Mouse (Mus musculus): ENCODE measurements around the gene Mboat7.

DNA sequence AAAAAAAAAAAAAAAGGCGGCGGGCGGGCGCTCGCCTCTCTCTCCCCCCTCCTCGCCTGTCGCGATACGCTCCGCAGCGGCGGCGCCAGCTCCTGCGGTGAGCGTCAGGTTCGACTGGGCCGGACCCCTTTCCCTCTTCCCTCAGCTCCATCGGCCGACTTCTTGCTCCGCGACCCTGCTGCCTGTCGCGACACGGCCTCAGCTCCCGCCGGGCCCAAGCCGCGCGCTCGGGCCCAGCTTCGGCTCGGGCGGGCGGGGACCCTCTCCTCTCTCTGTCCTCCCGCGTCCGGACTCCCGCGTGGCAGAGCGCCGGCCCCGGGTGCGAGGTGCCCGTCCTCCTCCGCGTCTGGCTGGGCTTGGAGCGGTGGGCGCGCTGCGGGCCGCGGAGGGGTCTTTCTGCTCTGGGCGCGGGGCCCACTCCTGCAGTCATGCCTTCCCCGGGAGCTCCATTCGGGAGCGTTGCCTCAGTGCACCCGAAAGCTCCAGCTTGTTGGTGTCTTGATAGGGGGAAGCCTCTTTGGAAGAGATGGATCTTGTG, 47.8 kb downstream of the Mboat7 start:
- TF ChIP-seq CTCF (IDR thresholded peaks at IDR 0.05; ENCODE audit: extremely low read depth, insufficient read length, insufficient replicate concordance, low read depth, low read length) (no peak), POLR2A (IDR thresholded peaks at IDR 0.05; ENCODE audit: low read depth, low read length) (no peak)

Data from small intestine, adult 2 months (tissue).